Mouse (Mus musculus): ENCODE measurements around the gene Mecom.
"Not testable (repeated sequence)": the region's sequence is repeated elsewhere in the genome, so short reads cannot be mapped to it uniquely, and the experiment has no call there.

DNA sequence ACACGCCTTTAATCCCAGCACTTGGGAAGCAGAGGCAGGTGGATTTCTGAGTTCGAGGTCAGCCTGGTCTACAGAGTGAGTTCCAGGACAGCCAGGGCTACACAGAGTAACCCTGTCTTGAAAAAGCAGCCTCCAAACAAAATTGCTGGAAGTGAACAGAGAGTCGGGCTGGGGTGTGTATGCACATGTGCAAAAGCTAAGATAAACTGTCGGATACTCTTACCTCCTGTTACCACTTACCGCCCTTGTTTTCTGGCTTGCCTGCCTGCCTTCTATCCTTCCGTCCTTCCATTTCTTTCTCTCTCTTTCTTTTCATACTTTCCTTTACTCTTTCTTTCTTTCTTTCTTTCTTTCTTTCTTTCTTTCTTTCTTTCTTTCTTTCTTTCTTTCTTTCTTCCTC, 322.6 kb downstream of the Mecom start:
- TF ChIP-seq POLR2A (IDR thresholded peaks at IDR 0.05; ENCODE audit: borderline replicate concordance, low read depth, low read length); CTCF (IDR thresholded peaks at IDR 0.05; ENCODE audit: low read depth, low read length): not testable (repeated sequence)
